Mouse (Mus musculus) stomach, embryonic 16.5 days (tissue): ENCODE results near the gene Tmem160. TPM values are rescaled to one million over a fixed set of nuclear protein-coding genes. Genes with fewer than 3 reads are reported as not detected.

Experiments used
- ATAC-seq: fragments of 200-750 bp; cut with Nextera tagmentation; 2 replicates; pipeline ENCODE4 v1.8.0; 2017; ENCODE audit warnings: moderate number of reproducible peaks, moderate TSS enrichment; ENCODE audit not compliant: insufficient read depth, low FRiP score
- H3K27ac ChIP-seq: fragments of 300-500 bp; sonication (generic); 2 replicates; pipeline ENCODE4 v1.5.1; 2014; ENCODE audit warnings: low read length
- H3K27me3 ChIP-seq: fragments of 300-500 bp; sonication (generic); 2 replicates; pipeline ENCODE4 v1.6.1; 2014; ENCODE audit warnings: low read length, control low read depth, mixed read lengths; ENCODE audit not compliant: control insufficient read depth, insufficient read depth
- H3K36me3 ChIP-seq: fragments of 300-500 bp; sonication (generic); 2 replicates; pipeline ENCODE4 v1.6.1; 2014; ENCODE audit warnings: low read length; ENCODE audit not compliant: control insufficient read depth, insufficient read depth
- H3K4me1 ChIP-seq: fragments of 300-500 bp; sonication (generic); 2 replicates; pipeline ENCODE4 v1.6.1; 2014; ENCODE audit warnings: low read length, control low read depth, mixed read lengths; ENCODE audit not compliant: control insufficient read depth, insufficient read depth
- H3K4me2 ChIP-seq: fragments of 300-500 bp; sonication (generic); 2 replicates; pipeline ENCODE4 v1.6.1; 2014; ENCODE audit warnings: low read depth, low read length, mixed read lengths
- H3K4me3 ChIP-seq: fragments of 300-500 bp; sonication (generic); replicated peaks from 2 replicates; pipeline ENCODE4 v1.5.1; 2014; ENCODE audit warnings: mild to moderate bottlenecking, low read length
- H3K9ac ChIP-seq: fragments of 300-500 bp; sonication (generic); 2 replicates; pipeline ENCODE4 v1.6.1; 2014; ENCODE audit warnings: low read length
- H3K9me3 ChIP-seq: fragments of 300-500 bp; sonication (generic); replicated peaks from 2 replicates; pipeline ENCODE4 v1.6.1; 2016; ENCODE audit warnings: low read length, control low read depth; ENCODE audit not compliant: control insufficient read depth
- WGBS: fragments of 180-500 bp; shearing (Covaris S2); extraction: QIAGEN DNeasy Blood & Tissue Kit; methylation state at CpG from one replicate; pipeline ENCODE4 v1.1.7; 2014; 5-methylcytosine and 5-hydroxymethylcytosine counted together
- polyA plus RNA-seq: library from polyadenylated mRNA; unstranded; fragments of >200 nt; fragmentation: Nextera tagmentation; extraction: Ambion mirVana; gene quantifications from 2 replicates; pipeline ENCODE4 v1.2.1, GENCODE M21; 2015

The Tmem160 gene
- polyA plus RNA-seq, 1 experiment from 2014 or later: 44.2 TPM

DNA sequence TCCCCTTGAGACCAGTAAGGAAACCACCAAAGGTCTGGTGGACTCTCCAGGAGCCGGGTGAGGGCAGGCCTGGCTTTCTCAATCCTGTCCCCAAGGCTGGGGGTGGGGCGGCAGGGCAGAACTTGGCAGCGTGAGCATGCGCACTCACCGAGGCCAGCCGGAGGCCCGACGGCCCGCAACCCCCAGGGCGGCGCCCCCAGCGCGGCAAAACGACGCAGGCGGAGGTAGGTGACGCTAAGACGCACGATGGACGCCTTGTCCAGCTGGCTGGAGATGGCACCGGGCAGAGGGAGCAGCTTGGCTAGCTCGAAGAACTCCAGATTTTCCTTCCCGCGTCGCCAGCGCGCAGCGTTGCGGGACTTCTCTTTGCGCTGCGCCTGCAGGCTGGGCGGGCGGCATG is 21.9 kb downstream of the Tmem160 start:
- H3K27ac ChIP-seq: no peak overlapping the region
- peaks cover 64% of the 10 kb centered on the region for H3K27me3 ChIP-seq
- WGBS: 3% methylated on average over 33 of the region's 33 CpGs
- peak overlapping the region; percentile 21; the same call in 1 of the 2 replicates for H3K4me3 ChIP-seq
- no peaks in the 10 kb centered on the region for H3K36me3 ChIP-seq
- ATAC-seq: no peak
- H3K4me1 ChIP-seq: peaks cover 18% of the 10 kb centered on the region; the same call in 1 of the 2 replicates
- H3K9me3 ChIP-seq: no peaks in the 10 kb centered on the region
- peak overlapping the region; percentile 29; the same call in 1 of the 2 replicates for H3K4me2 ChIP-seq
- H3K9ac ChIP-seq: no peak overlapping the region

DNA sequence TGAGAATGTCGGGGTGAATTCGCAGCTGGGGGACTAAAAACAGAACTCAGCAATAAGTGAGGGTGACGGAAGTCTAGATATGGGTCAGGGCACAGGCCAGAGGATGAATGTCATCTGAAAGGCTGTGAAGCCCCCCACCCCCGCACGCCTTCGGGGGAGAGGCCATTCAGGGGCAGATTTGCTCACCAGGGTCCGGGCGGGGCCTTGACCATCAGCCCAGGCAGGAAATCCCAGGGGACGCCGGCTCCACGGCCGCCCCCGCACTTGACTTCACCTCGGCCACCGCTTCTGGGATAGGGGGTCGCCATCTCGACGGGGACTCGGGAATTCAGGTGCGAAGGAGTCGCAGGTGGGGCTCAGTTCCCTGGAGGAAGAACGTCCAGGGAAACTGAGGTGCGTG is 22.7 kb downstream of the Tmem160 start:
- peak overlapping the region; percentile 39; the same call in 1 of the 2 replicates for H3K4me3 ChIP-seq
- H3K4me2 ChIP-seq: peak overlapping the region; percentile 24; the same call in 1 of the 2 replicates
- peaks cover 64% of the 10 kb centered on the region for H3K27me3 ChIP-seq
- H3K4me1 ChIP-seq: peaks cover 18% of the 10 kb centered on the region; the same call in 1 of the 2 replicates
- no peaks in the 10 kb centered on the region for H3K9me3 ChIP-seq
- H3K36me3 ChIP-seq: no peaks in the 10 kb centered on the region
- H3K27ac ChIP-seq: no peak overlapping the region
- no peak for ATAC-seq
- 5% methylated on average over 23 of the region's 23 CpGs for WGBS
- H3K9ac ChIP-seq: no peak overlapping the region; the same call in 1 of the 2 replicates

- no peak overlapping the region; the same call in 1 of the 2 replicates for H3K9ac ChIP-seq
- H3K4me3 ChIP-seq: peak overlapping the region; percentile 39
- peaks cover 63% of the 10 kb centered on the region for H3K27me3 ChIP-seq
- no peak overlapping the region for H3K27ac ChIP-seq
- peaks cover 18% of the 10 kb centered on the region; the same call in 1 of the 2 replicates for H3K4me1 ChIP-seq
- peak overlapping the region; percentile 53 for H3K4me2 ChIP-seq
- no peaks in the 10 kb centered on the region for H3K9me3 ChIP-seq
- WGBS: 1% methylated on average over 59 of the region's 59 CpGs
- no peaks in the 10 kb centered on the region for H3K36me3 ChIP-seq
- ATAC-seq: 0 out of 2 replicates have a peak, but pooled peaks have one; percentile 12
Observed at GRCm38 (mm10) chr7:16475764-16476599, 23.4 kb downstream of the Tmem160 start.

- 2% methylated on average over 34 of the region's 34 CpGs for WGBS
- Histone ChIP-seq H3K4me3 (peak overlapping the region; percentile 39), H3K4me2 (peak overlapping the region; percentile 53), H3K36me3 (no peaks in the 10 kb centered on the region), H3K4me1 (peaks cover 18% of the 10 kb centered on the region; the same call in 1 of the 2 replicates), H3K27me3 (peaks cover 57% of the 10 kb centered on the region), H3K9ac (no peak overlapping the region), H3K9me3 (no peaks in the 10 kb centered on the region), H3K27ac (no peak overlapping the region)
- ATAC-seq: 0 out of 2 replicates have a peak, but pooled peaks have one; percentile 12
Observed at GRCm38 (mm10) chr7:16476600-16476989, 24.0 kb downstream of the Tmem160 start.

- peak within 1 kb of the TSS; percentile 39 for H3K4me3 ChIP-seq
- no peaks in the 10 kb centered on the region for H3K36me3 ChIP-seq
- peak within 1 kb of the TSS; percentile 53 for H3K4me2 ChIP-seq
- 84% methylated on average over 8 of the region's 8 CpGs for WGBS
- H3K27ac ChIP-seq: no peak within 1 kb of the TSS
- peaks cover 48% of the 10 kb centered on the region for H3K27me3 ChIP-seq
- ATAC-seq: no peak
- peaks cover 18% of the 10 kb centered on the region; the same call in 1 of the 2 replicates for H3K4me1 ChIP-seq
- H3K9ac ChIP-seq: no peak within 1 kb of the TSS
- no peaks in the 10 kb centered on the region for H3K9me3 ChIP-seq
Observed at GRCm38 (mm10) chr7:16477628-16478027, 25.0 kb downstream of the Tmem160 start, which contains the start of gene Npas1. Gene Npas1 (minus strand): TSS chr7:16477728.

DNA sequence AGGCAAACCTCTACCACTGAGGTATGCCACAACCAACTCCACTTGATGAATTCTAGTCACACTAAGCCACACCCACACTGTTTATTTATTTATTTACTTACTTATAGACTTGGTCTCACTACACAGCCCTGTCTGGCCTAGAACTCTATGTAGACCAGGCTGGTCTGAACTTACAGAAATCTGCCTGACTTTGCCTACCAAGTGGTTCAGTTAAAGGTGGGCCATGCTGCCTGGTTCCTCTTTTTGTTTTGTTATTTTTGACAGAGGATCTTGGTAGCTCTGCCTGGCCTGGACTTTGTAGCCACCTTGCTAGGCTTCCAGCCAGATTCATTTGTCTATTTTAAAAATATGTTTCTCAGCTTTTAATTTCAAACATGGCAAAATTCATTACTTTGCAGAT is 36.2 kb downstream of the Tmem160 start:
- no peaks in the 10 kb centered on the region for H3K9me3 ChIP-seq
- no peak overlapping the region for H3K9ac ChIP-seq

GRCm38 (mm10) chr7:16489948-16490347 is 37.4 kb downstream of the Tmem160 start:
- no peak for ATAC-seq
- H3K9ac ChIP-seq: no peak overlapping the region
- H3K9me3 ChIP-seq: no peaks in the 10 kb centered on the region
- no peak overlapping the region for H3K4me2 ChIP-seq
- H3K4me3 ChIP-seq: no peak overlapping the region
- no peaks in the 10 kb centered on the region for H3K27me3 ChIP-seq
- WGBS: 83% methylated on average over 9 of the region's 9 CpGs
- H3K27ac ChIP-seq: no peak overlapping the region
- no peaks in the 10 kb centered on the region for H3K4me1 ChIP-seq
- no peaks in the 10 kb centered on the region for H3K36me3 ChIP-seq

More for the DNA sequence above, 36.2 kb downstream of the Tmem160 start:
- Histone ChIP-seq H3K4me2 (no peak overlapping the region), H3K4me3 (no peak overlapping the region), H3K4me1 (no peaks in the 10 kb centered on the region), H3K27me3 (no peaks in the 10 kb centered on the region), H3K27ac (no peak overlapping the region), H3K36me3 (no peaks in the 10 kb centered on the region)
- ATAC-seq: no peak

- 28% methylated on average over 3 of the region's 3 CpGs for WGBS
- no peak overlapping the region for H3K9ac ChIP-seq
- no peak overlapping the region for H3K27ac ChIP-seq
- ATAC-seq: no peak
- peaks cover 7% of the 10 kb centered on the region for H3K36me3 ChIP-seq
- no peaks in the 10 kb centered on the region for H3K27me3 ChIP-seq
- no peak overlapping the region for H3K4me2 ChIP-seq
- no peak overlapping the region for H3K4me3 ChIP-seq
- H3K4me1 ChIP-seq: no peaks in the 10 kb centered on the region
- no peaks in the 10 kb centered on the region for H3K9me3 ChIP-seq
Observed at GRCm38 (mm10) chr7:16491759-16492158, 39.2 kb downstream of the Tmem160 start.

- WGBS: 59% methylated on average over 3 of the region's 3 CpGs
- Histone ChIP-seq H3K27me3 (no peaks in the 10 kb centered on the region), H3K4me1 (no peaks in the 10 kb centered on the region), H3K36me3 (peaks cover 10% of the 10 kb centered on the region), H3K27ac (no peak overlapping the region), H3K4me3 (no peak overlapping the region), H3K9ac (no peak overlapping the region), H3K9me3 (no peaks in the 10 kb centered on the region), H3K4me2 (no peak overlapping the region)
- no peak for ATAC-seq
Observed at GRCm38 (mm10) chr7:16492211-16492610, 39.6 kb downstream of the Tmem160 start.
